Mouse (Mus musculus) mouse embryonic stem cell (cell line): Measurements from ENCODE around the gene Wdr20.

Experiments used
- in situ Hi-C, 2 experiments: fragments of 300-500 bp; cut with MboI; formaldehyde crosslinking; loops; 1 replicate in 1 of 2; 3 replicates in 1 of 2; pipeline ENCODE4 v1.14.3; 2019 to 2020; ENCODE audit warnings: low sequenced_read_pairs in 2 of 2, low pct_unique_long_range_greater_than_20kb in 1 of 2, mixed read lengths in 1 of 2; ENCODE audit not compliant: unreplicated experiment in 1 of 2

Wdr20 gene

GRCm38 (mm10) chr12:110706337-110707231, 31.2 kb upstream of the Wdr20 start:
- in situ Hi-C loops, result no loop called here

- in situ Hi-C loops, result no loop called here
Measured at GRCm38 (mm10) chr12:110707451-110707850, 30.3 kb upstream of the Wdr20 start.

- in situ Hi-C loops, result loop anchor here in 1 of 2 experiments (10.0 kb wide), 1 partner anchor 124 kb away; no protein-coding TSS in a partner anchor
Measured at GRCm38 (mm10) chr12:110711270-110711669, 26.5 kb upstream of the Wdr20 start.

GRCm38 (mm10) chr12:110713784-110714183, 24.0 kb upstream of the Wdr20 start:
- in situ Hi-C loops, result loop anchor here in 1 of 2 experiments (10.0 kb wide), 1 partner anchor 121 kb away; no protein-coding TSS in a partner anchor

GRCm38 (mm10) chr12:110714215-110714614, 23.5 kb upstream of the Wdr20 start:
- in situ Hi-C loops, result loop anchor here in 1 of 2 experiments (10.0 kb wide), 1 partner anchor 121 kb away; no protein-coding TSS in a partner anchor

- in situ Hi-C loops, result loop anchor here in 1 of 2 experiments (10.0 kb wide), 1 partner anchor 119 kb away; no protein-coding TSS in a partner anchor
Measured at GRCm38 (mm10) chr12:110716004-110716403, 21.7 kb upstream of the Wdr20 start.

GRCm38 (mm10) chr12:110725051-110725450, 12.7 kb upstream of the Wdr20 start:
- in situ Hi-C loops, result loop anchor here in 1 of 2 experiments (10.0 kb wide), 1 partner anchor 120 kb away; the partner anchor contains the start of gene Mok

GRCm38 (mm10) chr12:110725489-110725888, 12.3 kb upstream of the Wdr20 start:
- in situ Hi-C loops, result loop anchor here in 1 of 2 experiments (10.0 kb wide), 1 partner anchor 119 kb away; the partner anchor contains the start of gene Mok

- in situ Hi-C loops, result loop anchor here in 1 of 2 experiments (10.0 kb wide), 1 partner anchor 118 kb away; the partner anchor contains the start of gene Mok
Measured at GRCm38 (mm10) chr12:110726428-110726827, 11.3 kb upstream of the Wdr20 start.

GRCm38 (mm10) chr12:110733254-110733653, 4.5 kb upstream of the Wdr20 start:
- in situ Hi-C loops, result loop anchor here in 1 of 2 experiments (10.0 kb wide), 1 partner anchor 112 kb away; the partner anchor contains the start of gene Mok

GRCm38 (mm10) chr12:110736641-110737040, 1.1 kb upstream of the Wdr20 start:
- in situ Hi-C loops, result loop anchor here in 1 of 2 experiments (10.0 kb wide), 1 partner anchor 108 kb away; the partner anchor contains the start of gene Mok

GRCm38 (mm10) chr12:110738158-110738921, 596 bp downstream of the Wdr20 start:
- in situ Hi-C loops, result loop anchor here in 1 of 2 experiments (10.0 kb wide), 1 partner anchor 106 kb away; the partner anchor contains the start of gene Mok

- in situ Hi-C loops, result no loop called here
Measured at GRCm38 (mm10) chr12:110750770-110751439, 13.2 kb downstream of the Wdr20 start.

- in situ Hi-C loops, result no loop called here
Measured at GRCm38 (mm10) chr12:110752703-110753102, 15.0 kb downstream of the Wdr20 start.

GRCm38 (mm10) chr12:110753976-110754375, 16.2 kb downstream of the Wdr20 start:
- in situ Hi-C loops, result no loop called here

- in situ Hi-C loops, result no loop called here
Measured at GRCm38 (mm10) chr12:110757161-110757560, 19.4 kb downstream of the Wdr20 start.

GRCm38 (mm10) chr12:110758932-110759331, 21.2 kb downstream of the Wdr20 start:
- in situ Hi-C loops, result no loop called here

- in situ Hi-C loops, result no loop called here
Measured at GRCm38 (mm10) chr12:110762321-110762720, 24.6 kb downstream of the Wdr20 start.
